Mouse (Mus musculus) ES-Bruce4 (cell line): ENCODE measurements around the gene Ccdc162.

ENCODE experiments used
- CTCF ChIP-seq: IDR thresholded peaks from one replicate; pipeline ENCODE4 v1.8.1; 2011; ENCODE audit warnings: low read depth, low read length
- POLR2A ChIP-seq: IDR thresholded peaks from one replicate; pipeline ENCODE4 v1.8.1; 2011; ENCODE audit warnings: low read length; ENCODE audit not compliant: insufficient read depth

DNA sequence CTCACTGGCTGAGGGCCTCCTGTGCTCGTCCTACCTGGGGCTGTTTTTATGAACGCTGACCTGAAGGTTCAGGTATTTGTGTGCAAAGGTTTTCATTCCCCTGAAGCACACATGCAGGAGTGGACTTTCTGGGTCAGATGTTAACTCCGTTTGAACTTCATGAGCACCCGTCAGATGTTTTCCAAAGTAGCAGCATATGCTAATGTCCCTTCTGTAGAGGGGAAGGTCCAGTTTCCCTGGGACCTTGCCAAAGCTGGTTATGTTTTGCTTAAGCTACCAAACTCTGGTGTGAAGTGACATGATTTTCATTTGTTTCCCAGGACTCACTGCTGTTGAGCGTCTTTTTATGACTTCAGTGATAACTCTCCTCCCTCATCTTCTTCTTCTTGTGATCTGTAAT, 16.8 kb downstream of the Ccdc162 start:
- no peak for TF ChIP-seq CTCF
- TF ChIP-seq POLR2A: no peak
